Mouse (Mus musculus) hindbrain, embryonic 13.5 days (tissue): Measurements from ENCODE around the gene Mrpl19. TPM values are rescaled to one million over a fixed set of nuclear protein-coding genes. Genes with fewer than 3 reads are reported as not detected.

Experiments
- ATAC-seq: fragments of 200-750 bp; cut with Nextera tagmentation; 2 replicates; pipeline ENCODE4 v1.8.0; 2017; ENCODE audit warnings: moderate TSS enrichment; ENCODE audit not compliant: low FRiP score
- H3K27ac ChIP-seq: fragments of 300-500 bp; sonication (generic); 2 replicates; pipeline ENCODE4 v1.5.1; 2015; ENCODE audit warnings: inconsistent platforms, mild to moderate bottlenecking, moderate library complexity
- H3K27me3 ChIP-seq: fragments of 300-500 bp; sonication (generic); 2 replicates; pipeline ENCODE4 v1.6.1; 2015; ENCODE audit warnings: mild to moderate bottlenecking, inconsistent platforms
- H3K36me3 ChIP-seq: fragments of 300-500 bp; sonication (generic); 2 replicates; pipeline ENCODE4 v1.6.1; 2015; ENCODE audit warnings: mild to moderate bottlenecking, inconsistent platforms
- H3K4me1 ChIP-seq: fragments of 300-500 bp; sonication (generic); replicated peaks from 2 replicates; pipeline ENCODE4 v1.6.1; 2015; ENCODE audit warnings: inconsistent platforms
- H3K4me2 ChIP-seq: fragments of 300-500 bp; sonication (generic); 2 replicates; pipeline ENCODE4 v1.6.1; 2015; ENCODE audit warnings: inconsistent platforms, mild to moderate bottlenecking, moderate library complexity
- H3K4me3 ChIP-seq: fragments of 300-500 bp; sonication (generic); 2 replicates; pipeline ENCODE4 v1.5.1; 2015; ENCODE audit warnings: mild to moderate bottlenecking, inconsistent platforms
- H3K9ac ChIP-seq: fragments of 300-500 bp; sonication (generic); 2 replicates; pipeline ENCODE4 v1.6.1; 2015; ENCODE audit warnings: mild to moderate bottlenecking, inconsistent platforms
- H3K9me3 ChIP-seq: fragments of 300-500 bp; sonication (generic); 2 replicates; pipeline ENCODE4 v1.6.1; 2016; ENCODE audit warnings: inconsistent platforms
- WGBS: fragments of 180-500 bp; shearing (Covaris S2); methylation state at CpG from one replicate; pipeline ENCODE4 v1.1.7; 2015; 5-methylcytosine and 5-hydroxymethylcytosine counted together
- polyA plus RNA-seq: library from polyadenylated mRNA; unstranded; fragments of >200 nt; fragmentation: Nextera tagmentation; extraction: Ambion mirVana; gene quantifications from 2 replicates; pipeline ENCODE4 v1.2.1, GENCODE M21; 2015

Gene Mrpl19
- polyA plus RNA-seq = 41.9 and 48.5 TPM in 2 replicates

GRCm38 (mm10) chr6:81965296-81966067 lies at the start of gene Mrpl19:
Gene Mrpl19 (minus strand): TSS chr6:81965958.
- H3K9me3 ChIP-seq = no peaks in the 10 kb centered on the region
- H3K9ac ChIP-seq = peak within 1 kb of the TSS; percentile 75
- no peak within 1 kb of the TSS for H3K27ac ChIP-seq
- H3K36me3 ChIP-seq = peaks cover 30% of the 10 kb centered on the region
- peak; percentile 97 for ATAC-seq
- peak within 1 kb of the TSS; percentile 64 for H3K4me3 ChIP-seq
- peak within 1 kb of the TSS; percentile 57 for H3K4me2 ChIP-seq
- no peaks in the 10 kb centered on the region for H3K27me3 ChIP-seq
- WGBS = under 1% methylated on average over 44 of the region's 44 CpGs
- H3K4me1 ChIP-seq = peaks cover 10% of the 10 kb centered on the region

- Histone ChIP-seq H3K27me3 (no peaks in the 10 kb centered on the region), H3K4me2 (no peak overlapping the region), H3K9me3 (no peaks in the 10 kb centered on the region), H3K36me3 (no peaks in the 10 kb centered on the region), H3K27ac (no peak overlapping the region), H3K4me3 (no peak overlapping the region), H3K4me1 (no peaks in the 10 kb centered on the region), H3K9ac (no peak overlapping the region)
- WGBS = 72% methylated on average over 1 of the region's 1 CpGs
- ATAC-seq = no peak
Measured at GRCm38 (mm10) chr6:82012392-82012791, 46.6 kb upstream of the Mrpl19 start.

GRCm38 (mm10) chr6:81990049-81990810 lies 24.5 kb upstream of the Mrpl19 start:
- Histone ChIP-seq H3K36me3 (no peaks in the 10 kb centered on the region), H3K27ac (no peak overlapping the region), H3K4me2 (no peak overlapping the region), H3K9ac (no peak overlapping the region), H3K4me1 (peaks cover 6% of the 10 kb centered on the region; the same call in 1 of the 2 replicates), H3K9me3 (no peaks in the 10 kb centered on the region), H3K4me3 (no peak overlapping the region), H3K27me3 (0 out of 2 replicates have a peak, but pooled peaks cover 3% of the 10 kb centered on the region)
- WGBS = 52% methylated on average over 20 of the region's 20 CpGs
- no peak for ATAC-seq

GRCm38 (mm10) chr6:81988341-81988740 lies 22.6 kb upstream of the Mrpl19 start:
- H3K4me1 ChIP-seq = peaks cover 9% of the 10 kb centered on the region; the same call in 1 of the 2 replicates
- no peak overlapping the region for H3K27ac ChIP-seq
- H3K27me3 ChIP-seq = 0 out of 2 replicates have a peak, but pooled peaks cover 3% of the 10 kb centered on the region
- H3K4me3 ChIP-seq = no peak overlapping the region
- no peak for ATAC-seq
- no peak overlapping the region for H3K4me2 ChIP-seq
- no peak overlapping the region for H3K9ac ChIP-seq
- H3K36me3 ChIP-seq = no peaks in the 10 kb centered on the region
- no peaks in the 10 kb centered on the region for H3K9me3 ChIP-seq
- 90% methylated on average over 5 of the region's 5 CpGs for WGBS

GRCm38 (mm10) chr6:81987580-81987979 lies 21.8 kb upstream of the Mrpl19 start:
- H3K4me1 ChIP-seq = peaks cover 9% of the 10 kb centered on the region; the same call in 1 of the 2 replicates

GRCm38 (mm10) chr6:81987010-81987409 lies 21.3 kb upstream of the Mrpl19 start:
- ATAC-seq = peak; percentile 59; the same call in 1 of the 2 replicates
- 0 out of 2 replicates have a peak, but pooled peaks cover 3% of the 10 kb centered on the region for H3K27me3 ChIP-seq
- H3K9me3 ChIP-seq = no peaks in the 10 kb centered on the region
- no peak overlapping the region for H3K27ac ChIP-seq
- H3K4me3 ChIP-seq = no peak overlapping the region
- H3K9ac ChIP-seq = no peak overlapping the region
- H3K36me3 ChIP-seq = no peaks in the 10 kb centered on the region
- H3K4me2 ChIP-seq = no peak overlapping the region
- H3K4me1 ChIP-seq = peaks cover 9% of the 10 kb centered on the region; the same call in 1 of the 2 replicates
- WGBS = 0% methylated on average over 9 of the region's 9 CpGs

More at GRCm38 (mm10) chr6:81987580-81987979, 21.8 kb upstream of the Mrpl19 start:
- no peak for ATAC-seq
- no peak overlapping the region for H3K4me3 ChIP-seq
- 0 out of 2 replicates have a peak, but pooled peaks cover 3% of the 10 kb centered on the region for H3K27me3 ChIP-seq
- H3K4me2 ChIP-seq = no peak overlapping the region
- H3K9me3 ChIP-seq = no peaks in the 10 kb centered on the region
- H3K9ac ChIP-seq = no peak overlapping the region
- no peak overlapping the region for H3K27ac ChIP-seq
- 60% methylated on average over 3 of the region's 3 CpGs for WGBS
- no peaks in the 10 kb centered on the region for H3K36me3 ChIP-seq

- no peak overlapping the region for H3K4me3 ChIP-seq
- H3K9me3 ChIP-seq = no peaks in the 10 kb centered on the region
- no peak overlapping the region for H3K9ac ChIP-seq
- 0 out of 2 replicates have a peak, but pooled peaks have one; percentile 4 for ATAC-seq
- peaks cover 9% of the 10 kb centered on the region; the same call in 1 of the 2 replicates for H3K4me1 ChIP-seq
- no peaks in the 10 kb centered on the region for H3K36me3 ChIP-seq
- H3K27ac ChIP-seq = no peak overlapping the region
- H3K27me3 ChIP-seq = 0 out of 2 replicates have a peak, but pooled peaks cover 3% of the 10 kb centered on the region
- no peak overlapping the region for H3K4me2 ChIP-seq
- WGBS = 50% methylated on average over 5 of the region's 5 CpGs
Measured at GRCm38 (mm10) chr6:81986599-81986998, 20.8 kb upstream of the Mrpl19 start.

GRCm38 (mm10) chr6:81986171-81986570 lies 20.4 kb upstream of the Mrpl19 start:
- Histone ChIP-seq H3K4me2 (no peak overlapping the region), H3K36me3 (no peaks in the 10 kb centered on the region), H3K4me1 (peaks cover 9% of the 10 kb centered on the region; the same call in 1 of the 2 replicates), H3K9me3 (no peaks in the 10 kb centered on the region), H3K4me3 (no peak overlapping the region), H3K9ac (no peak overlapping the region), H3K27me3 (0 out of 2 replicates have a peak, but pooled peaks cover 3% of the 10 kb centered on the region), H3K27ac (no peak overlapping the region)
- ATAC-seq = no peak
- 92% methylated on average over 8 of the region's 8 CpGs for WGBS

- no peak overlapping the region for H3K4me3 ChIP-seq
- H3K9me3 ChIP-seq = no peaks in the 10 kb centered on the region
- no peak overlapping the region for H3K27ac ChIP-seq
- ATAC-seq = no peak
- H3K27me3 ChIP-seq = no peaks in the 10 kb centered on the region
- WGBS = 90% methylated on average over 4 of the region's 4 CpGs
- no peaks in the 10 kb centered on the region for H3K36me3 ChIP-seq
- no peak overlapping the region for H3K4me2 ChIP-seq
- no peak overlapping the region for H3K9ac ChIP-seq
- H3K4me1 ChIP-seq = peaks cover under 1% of the 10 kb centered on the region; the same call in 1 of the 2 replicates
Measured at GRCm38 (mm10) chr6:81979286-81979685, 13.5 kb upstream of the Mrpl19 start.

GRCm38 (mm10) chr6:81975971-81976621 lies 10.3 kb upstream of the Mrpl19 start:
- H3K27ac ChIP-seq = no peak overlapping the region
- H3K4me1 ChIP-seq = no peaks in the 10 kb centered on the region
- H3K36me3 ChIP-seq = no peaks in the 10 kb centered on the region
- H3K9ac ChIP-seq = no peak overlapping the region
- H3K4me2 ChIP-seq = no peak overlapping the region
- H3K4me3 ChIP-seq = no peak overlapping the region
- 35% methylated on average over 7 of the region's 7 CpGs for WGBS
- no peaks in the 10 kb centered on the region for H3K27me3 ChIP-seq
- H3K9me3 ChIP-seq = no peaks in the 10 kb centered on the region
- ATAC-seq = 0 out of 2 replicates have a peak, but pooled peaks have one; percentile 53

GRCm38 (mm10) chr6:81972595-81972994 lies 6.8 kb upstream of the Mrpl19 start:
- 91% methylated on average over 8 of the region's 8 CpGs for WGBS
- no peak overlapping the region for H3K27ac ChIP-seq
- no peak overlapping the region for H3K4me3 ChIP-seq
- no peak for ATAC-seq
- H3K9ac ChIP-seq = no peak overlapping the region
- H3K36me3 ChIP-seq = no peaks in the 10 kb centered on the region
- H3K27me3 ChIP-seq = no peaks in the 10 kb centered on the region
- H3K9me3 ChIP-seq = no peaks in the 10 kb centered on the region
- no peaks in the 10 kb centered on the region for H3K4me1 ChIP-seq
- no peak overlapping the region for H3K4me2 ChIP-seq

GRCm38 (mm10) chr6:81971196-81971595 lies 5.4 kb upstream of the Mrpl19 start:
- no peak overlapping the region for H3K4me3 ChIP-seq
- no peaks in the 10 kb centered on the region for H3K27me3 ChIP-seq
- H3K4me2 ChIP-seq = no peak overlapping the region
- WGBS = 85% methylated on average over 7 of the region's 7 CpGs
- H3K4me1 ChIP-seq = no peaks in the 10 kb centered on the region
- no peak overlapping the region for H3K27ac ChIP-seq
- H3K36me3 ChIP-seq = no peaks in the 10 kb centered on the region
- no peak overlapping the region for H3K9ac ChIP-seq
- no peak for ATAC-seq
- H3K9me3 ChIP-seq = no peaks in the 10 kb centered on the region
